Mouse (Mus musculus) limb, embryonic 12.5 days (tissue): ENCODE results near the gene Glrp1. TPM values are rescaled to one million over a fixed set of nuclear protein-coding genes. Genes with fewer than 3 reads are reported as not detected.

ENCODE experiments used
- ATAC-seq: fragments of 200-750 bp; cut with Nextera tagmentation; 2 replicates; pipeline ENCODE4 v1.8.0; 2017; ENCODE audit warnings: low read depth, moderate TSS enrichment; ENCODE audit not compliant: insufficient number of reproducible peaks, insufficient read depth, low FRiP score, low TSS enrichment
- H3K27ac ChIP-seq: fragments of 300-500 bp; sonication (generic); 2 replicates; pipeline ENCODE4 v1.5.1; 2016; ENCODE audit warnings: mild to moderate bottlenecking, moderate library complexity
- H3K27me3 ChIP-seq: fragments of 300-500 bp; sonication (generic); 2 replicates; pipeline ENCODE4 v1.6.1; 2016; ENCODE audit warnings: mild to moderate bottlenecking, moderate library complexity
- H3K36me3 ChIP-seq: fragments of 300-500 bp; sonication (generic); 2 replicates; pipeline ENCODE4 v1.6.1; 2016; ENCODE audit warnings: mild to moderate bottlenecking, moderate library complexity
- H3K4me1 ChIP-seq: fragments of 300-500 bp; sonication (generic); replicated peaks from 2 replicates; pipeline ENCODE4 v1.6.1; 2016
- H3K4me2 ChIP-seq: fragments of 300-500 bp; sonication (generic); 2 replicates; pipeline ENCODE4 v1.6.1; 2016; ENCODE audit warnings: mild to moderate bottlenecking, moderate library complexity
- H3K4me3 ChIP-seq: fragments of 300-500 bp; sonication (generic); replicated peaks from 2 replicates; pipeline ENCODE4 v1.5.1; 2016; ENCODE audit warnings: mild to moderate bottlenecking
- H3K9ac ChIP-seq: fragments of 300-500 bp; sonication (generic); replicated peaks from 2 replicates; pipeline ENCODE4 v1.6.1; 2016; ENCODE audit warnings: mild to moderate bottlenecking, moderate library complexity
- H3K9me3 ChIP-seq: fragments of 300-500 bp; sonication (generic); 2 replicates; pipeline ENCODE4 v1.6.1; 2016; ENCODE audit warnings: mild to moderate bottlenecking, moderate library complexity
- WGBS: fragments of 180-500 bp; shearing (Covaris S2); methylation state at CpG from one replicate; pipeline ENCODE4 v1.1.7; 2016; 5-methylcytosine and 5-hydroxymethylcytosine counted together
- polyA plus RNA-seq: library from polyadenylated mRNA; unstranded; fragments of >200 nt; fragmentation: Nextera tagmentation; extraction: Ambion mirVana; gene quantifications from 2 replicates; pipeline ENCODE4 v1.2.1, GENCODE M21; 2016

Gene Glrp1
- polyA plus RNA-seq: not detected in 2 replicates

DNA sequence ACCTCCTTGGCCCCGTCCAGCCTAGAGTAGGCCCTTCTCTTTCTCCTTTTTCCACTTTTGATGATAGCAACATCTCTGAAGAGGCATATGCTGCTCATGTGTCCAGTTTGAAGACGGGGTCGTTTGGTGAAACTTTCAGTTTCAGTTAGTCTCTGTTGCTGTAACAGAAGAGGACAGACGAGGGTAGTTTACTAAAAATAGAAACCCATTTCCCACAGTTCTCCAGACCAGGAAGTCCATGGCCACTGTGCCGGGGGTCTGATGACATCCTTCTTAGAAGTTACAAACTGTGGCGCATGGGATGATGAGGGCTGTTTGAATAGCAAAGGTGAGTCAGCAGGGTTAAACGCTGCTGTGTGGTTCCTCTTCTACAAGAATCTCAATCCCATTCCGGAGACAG lies at the start of gene Glrp1:
Gene Glrp1 (minus strand): TSS at position 278 of the 400 bp plus-strand sequence.
- Histone ChIP-seq H3K4me3 (no peak within 1 kb of the TSS), H3K27ac (no peak within 1 kb of the TSS), H3K9ac (no peak within 1 kb of the TSS), H3K4me2 (no peak within 1 kb of the TSS), H3K4me1 (0 out of 2 replicates have a peak, but pooled peaks cover 3% of the 10 kb centered on the region), H3K27me3 (no peaks in the 10 kb centered on the region), H3K36me3 (no peaks in the 10 kb centered on the region), H3K9me3 (no peaks in the 10 kb centered on the region)
- no peak for ATAC-seq
- 74% methylated on average over 8 of the region's 8 CpGs for WGBS

DNA sequence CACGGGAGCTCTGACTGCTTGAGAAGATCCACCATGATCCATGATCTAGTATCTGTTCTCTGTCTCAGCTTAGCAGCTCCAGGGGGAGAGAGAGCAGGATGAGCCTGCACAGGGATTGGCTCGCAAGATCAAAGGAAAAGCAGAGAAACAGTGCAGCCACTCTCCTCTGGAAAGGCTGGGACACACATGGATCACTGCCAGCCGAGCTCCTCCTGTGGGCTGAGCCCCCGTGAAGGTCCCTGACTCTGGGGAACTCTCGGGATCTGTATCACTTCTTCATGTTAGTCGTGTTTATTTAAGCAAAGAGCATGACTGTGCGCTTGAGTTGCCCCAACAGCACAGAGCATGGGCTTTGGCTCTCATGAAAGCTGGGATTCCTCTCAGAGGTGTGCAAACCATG lies 49.4 kb upstream of the Glrp1 start:
- Histone ChIP-seq H3K9ac (no peak overlapping the region), H3K36me3 (no peaks in the 10 kb centered on the region), H3K27me3 (0 out of 2 replicates have a peak, but pooled peaks cover 4% of the 10 kb centered on the region), H3K4me1 (peaks cover 6% of the 10 kb centered on the region; the same call in 1 of the 2 replicates), H3K4me3 (no peak overlapping the region), H3K27ac (no peak overlapping the region), H3K9me3 (no peaks in the 10 kb centered on the region), H3K4me2 (no peak overlapping the region; the same call in 1 of the 2 replicates)
- WGBS: 6% methylated on average over 7 of the region's 7 CpGs
- ATAC-seq: no peak

DNA sequence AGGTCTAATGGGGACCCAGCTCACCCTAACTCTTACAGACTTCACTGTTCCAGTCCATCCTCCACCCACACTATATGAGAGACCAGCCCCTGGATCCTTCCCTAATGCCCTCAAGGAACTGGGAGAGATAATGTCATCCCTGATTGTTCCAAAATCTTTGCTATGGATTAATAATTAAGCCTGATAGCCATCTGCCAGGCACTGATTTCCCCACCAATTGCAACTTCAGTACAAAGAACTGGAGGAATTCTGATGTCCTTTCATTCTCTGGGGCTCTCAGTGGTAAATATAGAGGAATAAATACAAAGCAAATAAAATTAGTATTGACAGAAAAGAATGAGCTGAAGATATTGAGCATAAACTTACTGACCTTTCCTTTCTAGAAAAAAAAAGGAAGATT lies 48.9 kb upstream of the Glrp1 start:
- Histone ChIP-seq H3K27ac (no peak overlapping the region), H3K9me3 (no peaks in the 10 kb centered on the region), H3K9ac (no peak overlapping the region), H3K4me3 (no peak overlapping the region), H3K4me2 (no peak overlapping the region), H3K4me1 (peaks cover 10% of the 10 kb centered on the region; the same call in 1 of the 2 replicates), H3K36me3 (no peaks in the 10 kb centered on the region), H3K27me3 (0 out of 2 replicates have a peak, but pooled peaks cover 4% of the 10 kb centered on the region)
- no peak for ATAC-seq

DNA sequence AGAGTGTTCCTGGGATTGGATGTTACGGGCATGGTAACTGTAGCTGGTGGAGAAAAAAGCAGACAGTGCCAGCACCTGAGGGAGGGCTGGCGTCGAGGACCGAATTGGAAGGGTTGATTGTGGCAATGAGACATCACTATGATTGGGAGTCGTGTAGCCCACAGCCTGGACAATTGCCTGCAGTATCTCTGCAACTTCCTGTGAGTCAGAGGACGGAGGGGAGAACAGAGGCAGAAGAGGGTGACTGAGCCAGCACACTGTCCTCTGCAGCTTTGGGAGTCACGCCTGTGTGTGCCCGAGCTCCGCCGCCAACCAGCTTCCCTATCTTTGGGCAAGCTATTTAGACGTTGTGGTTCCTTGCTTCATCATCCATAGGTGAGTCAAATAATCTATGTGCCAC lies 46.5 kb upstream of the Glrp1 start:
- H3K4me1 ChIP-seq: peaks cover 19% of the 10 kb centered on the region
- H3K4me2 ChIP-seq: no peak overlapping the region
- 0 out of 2 replicates have a peak, but pooled peaks cover 4% of the 10 kb centered on the region for H3K27me3 ChIP-seq
- no peaks in the 10 kb centered on the region for H3K36me3 ChIP-seq
- no peaks in the 10 kb centered on the region for H3K9me3 ChIP-seq
- H3K4me3 ChIP-seq: no peak overlapping the region
- H3K27ac ChIP-seq: no peak overlapping the region
- ATAC-seq: no peak
- H3K9ac ChIP-seq: no peak overlapping the region
- WGBS: 85% methylated on average over 11 of the region's 11 CpGs

DNA sequence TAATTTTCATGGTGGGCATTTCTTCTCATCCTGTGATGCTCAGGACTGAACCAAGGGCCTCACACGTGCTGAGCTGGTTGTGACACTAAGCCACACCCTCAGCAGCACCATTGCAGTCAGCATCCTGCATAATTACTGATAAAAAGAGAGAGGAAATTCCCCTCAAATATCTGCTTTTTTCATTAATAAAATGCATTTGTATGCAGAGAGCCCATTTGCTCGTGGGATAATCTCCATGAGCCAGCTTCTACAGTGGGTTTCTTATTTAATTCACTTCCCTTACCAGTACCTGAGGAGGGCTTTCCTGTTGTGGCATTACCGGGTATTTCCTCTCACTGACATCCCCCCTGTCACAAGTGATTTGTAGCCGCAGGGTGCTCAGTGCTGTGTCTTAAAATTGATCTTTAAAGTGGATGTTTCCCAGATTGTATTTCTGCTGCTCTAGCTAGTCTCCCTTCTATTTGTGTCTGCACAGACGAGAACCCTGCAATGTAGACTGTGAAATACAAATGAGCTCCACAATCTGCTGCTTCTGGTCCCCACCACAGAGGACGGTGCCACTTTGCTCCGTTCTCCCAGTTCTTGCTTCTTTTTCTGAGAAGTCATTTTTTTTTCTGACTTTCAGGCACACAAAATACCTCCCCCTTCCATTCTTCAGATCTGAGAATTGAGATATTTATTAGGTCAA lies 43.8 kb upstream of the Glrp1 start:
- peaks cover 14% of the 10 kb centered on the region for H3K4me1 ChIP-seq
- WGBS: 34% methylated on average over 7 of the region's 7 CpGs
- H3K36me3 ChIP-seq: no peaks in the 10 kb centered on the region
- H3K4me2 ChIP-seq: no peak overlapping the region
- no peak overlapping the region for H3K9ac ChIP-seq
- no peaks in the 10 kb centered on the region for H3K27me3 ChIP-seq
- H3K4me3 ChIP-seq: no peak overlapping the region
- H3K9me3 ChIP-seq: no peaks in the 10 kb centered on the region
- ATAC-seq: no peak
- no peak overlapping the region for H3K27ac ChIP-seq

DNA sequence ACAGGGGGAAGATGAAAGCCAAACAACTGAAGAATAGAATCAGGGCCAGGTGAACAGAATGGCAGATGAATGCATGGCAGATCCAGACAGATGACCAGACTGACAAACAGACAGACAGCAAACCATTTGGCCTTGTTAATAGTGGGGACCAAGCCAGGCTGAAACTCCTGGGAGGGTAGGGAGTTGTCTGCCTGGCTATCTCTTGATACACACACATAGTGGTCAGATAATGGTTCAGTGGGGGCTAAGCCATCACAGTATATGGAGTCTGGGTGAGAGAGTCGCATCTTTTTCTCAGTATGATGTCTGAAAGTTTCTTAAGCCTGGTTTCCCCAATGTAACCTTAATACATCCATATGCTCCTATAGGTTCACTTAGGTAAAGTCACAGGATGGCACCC lies 39.4 kb upstream of the Glrp1 start:
- no peak overlapping the region for H3K4me2 ChIP-seq
- WGBS: 83% methylated on average over 1 of the region's 1 CpGs
- H3K9ac ChIP-seq: no peak overlapping the region
- H3K27me3 ChIP-seq: no peaks in the 10 kb centered on the region
- no peak for ATAC-seq
- no peaks in the 10 kb centered on the region for H3K36me3 ChIP-seq
- H3K9me3 ChIP-seq: no peaks in the 10 kb centered on the region
- H3K27ac ChIP-seq: no peak overlapping the region
- H3K4me1 ChIP-seq: peaks cover 14% of the 10 kb centered on the region
- H3K4me3 ChIP-seq: no peak overlapping the region

DNA sequence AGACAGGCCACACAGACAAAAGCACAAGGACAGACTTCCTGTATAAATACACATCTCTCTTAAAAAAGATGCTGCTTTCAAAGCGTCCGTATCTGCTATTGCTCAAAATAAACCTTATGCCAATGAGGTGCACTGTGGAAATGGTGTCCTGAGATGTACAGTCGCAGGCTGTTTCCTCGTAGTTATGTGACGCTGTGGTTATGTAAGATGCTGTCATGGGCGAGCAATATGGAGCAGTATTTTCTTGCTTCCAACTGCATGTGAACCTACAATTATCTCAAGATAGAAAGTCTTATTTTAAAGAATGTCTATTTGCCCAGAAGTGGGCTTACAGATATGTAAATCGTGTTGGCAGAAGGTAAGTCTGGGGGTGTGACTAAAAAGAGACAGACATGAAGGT lies 37.3 kb upstream of the Glrp1 start:
- H3K4me1 ChIP-seq: no peaks in the 10 kb centered on the region
- ATAC-seq: no peak
- no peaks in the 10 kb centered on the region for H3K9me3 ChIP-seq
- H3K9ac ChIP-seq: no peak overlapping the region
- H3K4me2 ChIP-seq: no peak overlapping the region
- no peaks in the 10 kb centered on the region for H3K36me3 ChIP-seq
- H3K27me3 ChIP-seq: no peaks in the 10 kb centered on the region
- 85% methylated on average over 7 of the region's 7 CpGs for WGBS
- H3K4me3 ChIP-seq: no peak overlapping the region
- H3K27ac ChIP-seq: no peak overlapping the region

DNA sequence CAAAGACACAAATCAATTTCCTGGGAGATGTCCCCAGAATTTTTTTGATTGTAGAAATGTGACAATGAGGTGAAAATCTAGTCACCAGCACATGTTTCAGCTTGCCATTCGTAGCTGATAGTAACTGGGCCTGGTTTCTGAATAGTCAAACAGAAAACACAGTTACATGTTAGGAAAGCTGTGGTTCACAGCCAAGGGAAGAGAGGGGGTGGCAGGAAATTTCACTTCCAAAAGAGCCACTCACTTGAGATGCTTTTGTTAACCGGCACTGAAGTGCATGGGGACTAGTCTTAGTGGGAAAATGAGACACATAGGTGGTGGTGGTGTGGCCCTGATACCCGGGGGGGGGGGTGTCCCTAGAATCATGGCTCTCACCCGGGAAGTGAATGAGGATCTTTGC lies 33.7 kb upstream of the Glrp1 start:
- no peak for ATAC-seq
- H3K4me2 ChIP-seq: no peak overlapping the region
- WGBS: 77% methylated on average over 4 of the region's 4 CpGs
- H3K4me3 ChIP-seq: no peak overlapping the region
- no peak overlapping the region for H3K9ac ChIP-seq
- H3K4me1 ChIP-seq: no peaks in the 10 kb centered on the region
- no peak overlapping the region for H3K27ac ChIP-seq
- H3K36me3 ChIP-seq: no peaks in the 10 kb centered on the region
- H3K27me3 ChIP-seq: no peaks in the 10 kb centered on the region
- H3K9me3 ChIP-seq: no peaks in the 10 kb centered on the region

DNA sequence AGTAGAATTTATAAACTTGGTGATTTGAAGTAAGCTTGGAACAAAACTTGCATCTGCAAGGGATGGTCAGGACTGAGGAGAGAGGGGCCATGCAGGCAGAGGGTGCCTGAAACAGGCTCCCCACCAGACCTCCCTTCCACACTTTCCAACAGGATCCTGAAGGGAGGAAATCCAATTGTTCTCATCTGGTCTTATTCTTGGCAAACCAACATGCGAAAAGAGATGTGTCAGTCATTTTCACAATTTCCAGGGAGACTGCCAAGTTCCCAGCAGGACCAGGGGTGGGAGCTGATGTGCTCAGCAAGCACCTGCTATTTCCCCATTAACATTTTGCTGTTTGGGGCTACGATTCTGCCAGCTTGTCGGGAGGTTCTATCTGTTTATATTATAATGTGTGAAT lies 30.0 kb upstream of the Glrp1 start:
- Histone ChIP-seq H3K4me1 (no peaks in the 10 kb centered on the region), H3K9ac (no peak overlapping the region), H3K27me3 (no peaks in the 10 kb centered on the region), H3K27ac (no peak overlapping the region), H3K4me2 (no peak overlapping the region), H3K36me3 (no peaks in the 10 kb centered on the region), H3K9me3 (no peaks in the 10 kb centered on the region), H3K4me3 (no peak overlapping the region)
- WGBS: 88% methylated on average over 3 of the region's 3 CpGs
- no peak for ATAC-seq

DNA sequence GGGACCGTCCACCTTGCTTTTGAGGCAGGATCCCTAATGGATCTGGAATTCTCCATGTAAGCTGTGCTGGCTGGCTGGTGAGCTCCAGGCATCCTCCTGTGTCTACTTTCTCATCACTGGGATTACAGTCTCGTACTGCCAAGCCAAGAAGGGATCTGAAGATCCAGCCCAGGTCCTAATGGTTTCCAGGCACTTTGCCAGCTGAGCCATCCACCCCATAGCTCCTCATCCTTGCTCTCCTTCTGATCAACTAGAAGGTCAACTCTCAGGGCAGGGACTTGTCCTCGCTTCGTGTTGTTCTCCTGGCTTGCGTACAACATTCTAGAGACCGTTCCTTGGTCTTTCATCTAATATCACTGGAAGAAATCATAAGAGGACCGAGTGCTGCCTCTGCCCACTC lies 29.4 kb upstream of the Glrp1 start:
- Histone ChIP-seq H3K27me3 (no peaks in the 10 kb centered on the region), H3K27ac (no peak overlapping the region), H3K9me3 (no peaks in the 10 kb centered on the region), H3K36me3 (no peaks in the 10 kb centered on the region), H3K4me2 (no peak overlapping the region), H3K4me1 (no peaks in the 10 kb centered on the region), H3K4me3 (no peak overlapping the region), H3K9ac (no peak overlapping the region)
- 91% methylated on average over 7 of the region's 7 CpGs for WGBS
- ATAC-seq: no peak

DNA sequence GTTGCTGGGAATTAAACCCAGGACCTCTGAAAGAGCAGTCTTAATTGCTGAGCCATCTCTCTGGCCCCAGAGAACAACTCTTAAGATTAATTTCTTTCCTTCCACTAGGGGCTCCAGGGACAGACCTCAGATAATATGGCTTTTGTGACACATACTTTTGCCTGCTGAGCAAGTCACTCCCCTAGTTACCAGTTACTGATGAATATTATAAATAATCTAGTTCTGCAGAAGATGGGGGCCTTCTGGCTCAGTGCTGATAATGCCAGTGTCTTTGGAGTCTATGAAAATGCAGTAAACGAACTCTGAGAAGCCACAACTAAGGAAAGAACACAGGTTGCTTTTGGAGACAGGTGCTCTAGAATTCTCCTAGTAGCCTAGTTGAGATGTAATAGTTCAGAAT lies 26.4 kb upstream of the Glrp1 start:
- no peaks in the 10 kb centered on the region for H3K27me3 ChIP-seq
- 82% methylated on average over 1 of the region's 1 CpGs for WGBS
- no peak overlapping the region for H3K4me3 ChIP-seq
- ATAC-seq: no peak
- no peak overlapping the region for H3K4me2 ChIP-seq
- H3K4me1 ChIP-seq: no peaks in the 10 kb centered on the region
- H3K36me3 ChIP-seq: no peaks in the 10 kb centered on the region
- no peaks in the 10 kb centered on the region for H3K9me3 ChIP-seq
- no peak overlapping the region for H3K9ac ChIP-seq
- no peak overlapping the region for H3K27ac ChIP-seq

DNA sequence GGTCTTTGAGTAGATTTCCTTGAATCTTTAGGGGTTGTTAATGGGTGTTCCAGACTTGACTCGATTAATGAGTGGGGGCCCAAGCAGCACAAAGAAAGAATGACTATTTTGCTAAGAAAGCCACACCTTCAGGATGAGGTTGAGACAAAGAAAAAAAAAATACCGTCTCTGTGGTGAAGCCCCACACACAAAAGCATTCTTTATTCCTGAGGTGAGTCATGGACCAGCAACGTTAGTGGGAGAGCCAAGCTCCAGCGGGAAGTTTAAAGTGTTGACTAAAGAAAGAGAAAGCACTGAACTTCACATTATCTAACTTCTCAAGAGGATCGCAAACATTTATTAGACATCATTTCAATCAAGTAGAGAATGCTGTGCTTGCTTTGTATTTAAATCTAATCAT lies 24.2 kb upstream of the Glrp1 start:
- ATAC-seq: no peak
- WGBS: 80% methylated on average over 5 of the region's 5 CpGs
- Histone ChIP-seq H3K27ac (no peak overlapping the region), H3K27me3 (no peaks in the 10 kb centered on the region), H3K4me2 (no peak overlapping the region), H3K4me3 (no peak overlapping the region), H3K9ac (no peak overlapping the region), H3K9me3 (no peaks in the 10 kb centered on the region), H3K4me1 (peaks cover 6% of the 10 kb centered on the region; the same call in 1 of the 2 replicates), H3K36me3 (no peaks in the 10 kb centered on the region)
